In genomic region chr4:153806820-153807436, GRCm38 (mm10) we compare ENCODE assay signal across 11 mouse cellular contexts.
DNase-seq lines count a peak whose midpoint lies in the region; ATAC-seq lines count a peak whose summit lies in the region.
"Had no signal": no experiment of that assay in that cellular context is flagged by ENCODE, and none has a peak within 500 bp of the region (broad histone marks: within the 10 kb centered on the region; RNA-seq: fewer than 3 reads in every experiment).

No protein-coding gene starts in this region.

- DNase-seq in embryo, embryonic 10 days (ENCODE audit: low spot score): peak; percentile 51
- no peak for DNase-seq in embryo, embryonic 9.5 days (ENCODE audit: extremely low spot score)
- DNase-seq in NIH3T3 (ENCODE audit: low read depth): peak; percentile 6
- no peak for DNase-seq in adrenal gland, adult 8-10 months
- no peak for DNase-seq in cerebellum, adult 9-10 months
- DNase-seq: liver, embryonic 13.5 days had no signal

- H3K9ac ChIP-seq in forebrain, embryonic 16.5 days (replicated peaks; ENCODE audit: low read depth, low read length): no peak overlapping the region
- H3K9ac ChIP-seq in midbrain, embryonic 13.5 days (replicated peaks): peak overlapping the region; percentile 44
- H3K9ac ChIP-seq: liver, embryonic 13.5 days had no signal

- H3K4me3 ChIP-seq in forebrain, embryonic 16.5 days (replicated peaks; ENCODE audit: low read length): no peak overlapping the region
- no peak overlapping the region for H3K4me3 ChIP-seq in midbrain, embryonic 13.5 days (replicated peaks)
- H3K4me3 ChIP-seq: erythroblast, embryonic 14.5 days; liver, embryonic 13.5 days had no signal

- no peaks in the 10 kb centered on the region for H3K27me3 ChIP-seq in forebrain, embryonic 16.5 days (replicated peaks; ENCODE audit: control insufficient read depth, insufficient read depth, low read length)
- peaks cover 3% of the 10 kb centered on the region; the same call in 1 of the 2 replicates for H3K27me3 ChIP-seq in midbrain, embryonic 13.5 days
- H3K27me3 ChIP-seq: Patski had no signal

- no peaks in the 10 kb centered on the region for H3K36me3 ChIP-seq in forebrain, embryonic 16.5 days (ENCODE audit: control insufficient read depth, insufficient read depth)
- H3K36me3 ChIP-seq in midbrain, embryonic 13.5 days: no peaks in the 10 kb centered on the region
- H3K36me3 ChIP-seq: liver, embryonic 13.5 days had no signal

- H3K4me1 ChIP-seq in forebrain, embryonic 16.5 days (replicated peaks; ENCODE audit: control insufficient read depth, insufficient read depth, low read length): peaks cover 20% of the 10 kb centered on the region
- peaks cover 29% of the 10 kb centered on the region for H3K4me1 ChIP-seq in midbrain, embryonic 13.5 days (replicated peaks)
- H3K4me1 ChIP-seq: liver, embryonic 13.5 days had no signal

- ATAC-seq in forebrain, embryonic 16.5 days: peak; percentile 69
- 0 out of 2 replicates have a peak, but pooled peaks have one; percentile 19 for ATAC-seq in midbrain, embryonic 13.5 days
- no peak for ATAC-seq in inflammation-experienced regulatory T-cells, adult 6 months
- ATAC-seq: Patski had no signal

- H3K27ac ChIP-seq in forebrain, embryonic 16.5 days (ENCODE audit: low read length): peak overlapping the region; percentile 68
- peak overlapping the region; percentile 63 for H3K27ac ChIP-seq in midbrain, embryonic 13.5 days
- H3K27ac ChIP-seq: liver, embryonic 13.5 days had no signal

- no peaks in the 10 kb centered on the region for H3K9me3 ChIP-seq in forebrain, embryonic 16.5 days (ENCODE audit: control insufficient read depth, low read length)
- no peaks in the 10 kb centered on the region for H3K9me3 ChIP-seq in midbrain, embryonic 13.5 days
- H3K9me3 ChIP-seq: liver, embryonic 13.5 days had no signal

- peak overlapping the region; percentile 45 for H3K4me2 ChIP-seq in forebrain, embryonic 16.5 days (ENCODE audit: low read length)
- H3K4me2 ChIP-seq in midbrain, embryonic 13.5 days (replicated peaks): peak overlapping the region; percentile 47
- H3K4me2 ChIP-seq: liver, embryonic 13.5 days had no signal

- 10% methylated on average over 10 of the region's 10 CpGs for WGBS in forebrain, embryonic 16.5 days
- 18% methylated on average over 10 of the region's 10 CpGs for WGBS in midbrain, embryonic 13.5 days

Comparison
In these comparisons a context has a peak if more than half of its experiments do, and no peak if none do; other contexts are left out.
1. DNase-seq: peak in embryo, embryonic 10 days (single experiment) and NIH3T3 (single experiment); none in embryo, embryonic 9.5 days (single experiment), adrenal gland, adult 8-10 months (single experiment) and cerebellum, adult 9-10 months (single experiment).